Mouse (Mus musculus): ENCODE results near the gene Ptpn1.

- TF ChIP-seq CTCF (IDR thresholded peaks at IDR 0.05; ENCODE audit: borderline replicate concordance, extremely low read depth, insufficient read depth, insufficient read length) (no peak), POLR2A (IDR thresholded peaks at IDR 0.05; ENCODE audit: borderline replicate concordance, extremely low read depth, insufficient read depth, insufficient read length, poor library complexity, severe bottlenecking) (no peak)
Observed at GRCm38 (mm10) chr2:167999145-167999743, 67.4 kb downstream of the Ptpn1 start.
